Mouse (Mus musculus): ENCODE results near the gene Slc11a1.

The Slc11a1 gene

GRCm38 (mm10) chr1:74408589-74409504 is 33.9 kb downstream of the Slc11a1 start, which contains the start of gene Vil1:
Vil1 (plus strand) TSS chr1:74409376.
- intact Hi-C loops (cut with DNase I) = no loop called here

GRCm38 (mm10) chr1:74411753-74412325 is 36.8 kb downstream of the Slc11a1 start:
- intact Hi-C loops (cut with DNase I) = no loop called here

- intact Hi-C loops (cut with DNase I) = no loop called here
These were observed 37.7 kb downstream of the Slc11a1 start for GRCm38 (mm10) chr1:74412711-74413110.

- intact Hi-C loops (cut with DNase I) = no loop called here
These were observed 40.1 kb downstream of the Slc11a1 start for GRCm38 (mm10) chr1:74415143-74415542.

GRCm38 (mm10) chr1:74418747-74419439 is 43.9 kb downstream of the Slc11a1 start:
- intact Hi-C loops (cut with DNase I) = no loop called here

- intact Hi-C loops (cut with DNase I) = no loop called here
These were observed 44.4 kb downstream of the Slc11a1 start for GRCm38 (mm10) chr1:74419440-74419794.

GRCm38 (mm10) chr1:74423147-74423546 is 48.2 kb downstream of the Slc11a1 start:
- intact Hi-C loops (cut with DNase I) = no loop called here

- intact Hi-C loops (cut with DNase I) = no loop called here
These were observed 50.9 kb downstream of the Slc11a1 start for GRCm38 (mm10) chr1:74425845-74426244.

GRCm38 (mm10) chr1:74433220-74433619 is 58.2 kb downstream of the Slc11a1 start:
- intact Hi-C loops (cut with DNase I) = no loop called here

- intact Hi-C loops (cut with DNase I) = no loop called here
These were observed 59.6 kb downstream of the Slc11a1 start for GRCm38 (mm10) chr1:74434596-74434995.

- intact Hi-C loops (cut with DNase I) = no loop called here
These were observed 60.6 kb downstream of the Slc11a1 start for GRCm38 (mm10) chr1:74435563-74435962.

Small RNAs within 50 kb of the gene (microRNA-seq; reads per million reads assigned to microRNA genes)
- 20,101 to 27,654 reads per million in 2 experiments for gene Mir26b

Data from adrenal gland (tissue).